Mouse (Mus musculus): ENCODE measurements around the gene Cnot3.

DNA sequence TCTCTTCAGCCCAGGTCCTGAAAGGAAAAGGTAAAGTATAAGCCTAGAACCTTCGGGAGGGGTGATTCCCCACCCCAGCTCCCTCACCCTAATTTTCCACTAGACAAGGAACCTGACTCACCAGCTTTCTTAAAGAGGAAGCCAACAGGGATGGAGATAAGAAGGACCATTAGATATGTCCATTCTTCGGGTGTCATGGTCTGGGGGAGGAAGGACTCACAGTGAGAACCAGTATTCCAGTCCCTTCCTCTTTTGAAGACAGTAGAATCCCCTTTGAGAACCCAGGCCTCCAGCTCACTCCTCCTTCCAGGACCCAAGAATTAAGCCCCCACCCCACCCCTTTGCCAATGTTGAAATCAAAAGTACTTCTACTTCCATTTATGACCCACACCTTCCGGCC lies 46.9 kb downstream of the Cnot3 start:
- TF ChIP-seq POLR2A (IDR thresholded peaks at IDR 0.05; ENCODE audit: insufficient read depth, low read depth, low read length) (no peak), CTCF (IDR thresholded peaks at IDR 0.05) (no peak)

All from heart, adult 2 months (tissue).